Mouse (Mus musculus) right cerebral cortex, postnatal 25 days (tissue): ENCODE results near the gene Krtap6-2.

Source experiments
- DNase-seq: peaks from one replicate; pipeline ENCODE4 v3.0.0; 2022

The Krtap6-2 gene

GRCm38 (mm10) chr16:89420011-89420410, at the start of gene Krtap6-2:
TSS of gene Krtap6-2 (minus strand) at chr16:89420111.
- no peak for DNase-seq

DNA sequence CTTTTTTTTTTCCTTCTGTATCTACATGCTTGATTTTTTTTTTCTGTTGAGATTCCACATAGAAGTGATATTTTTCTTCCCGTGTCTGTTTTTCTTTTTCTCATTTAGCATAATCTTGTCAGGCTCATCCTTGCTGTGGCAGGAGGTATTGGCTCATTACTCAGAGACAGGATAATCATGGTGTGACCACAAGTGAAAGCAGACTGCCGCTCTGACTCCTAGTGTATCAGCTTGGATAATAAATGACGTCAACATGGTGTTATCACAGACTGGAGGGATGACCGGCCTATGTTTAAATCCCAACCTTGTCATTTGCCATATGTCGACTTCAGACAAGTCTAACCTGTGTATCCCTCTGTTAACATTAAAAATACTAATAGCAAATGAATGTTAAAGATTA, 41.3 kb upstream of the Krtap6-2 start:
- DNase-seq, result no peak

DNA sequence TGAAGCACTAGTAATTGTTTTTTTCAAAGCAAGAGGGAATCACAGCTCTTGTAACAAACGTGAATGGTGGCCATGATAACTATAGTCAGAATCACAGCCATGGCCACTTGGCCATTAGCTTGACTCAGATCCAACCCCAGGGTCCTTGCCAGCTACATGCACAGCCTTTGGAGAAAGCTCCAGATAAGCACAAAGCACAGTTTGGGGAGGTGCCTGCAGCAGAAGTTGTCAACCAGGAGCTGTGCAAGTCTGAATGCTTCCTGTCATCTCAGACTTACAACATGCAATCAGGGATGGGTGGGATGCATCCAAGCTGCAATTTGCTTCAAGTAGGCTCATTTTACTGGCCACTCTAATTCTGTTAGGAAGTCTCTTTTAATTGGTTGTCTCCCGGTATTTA, 9.7 kb upstream of the Krtap6-2 start:
- DNase-seq, result no peak

GRCm38 (mm10) chr16:89425310-89425709, 5.4 kb upstream of the Krtap6-2 start:
- no peak for DNase-seq

DNA sequence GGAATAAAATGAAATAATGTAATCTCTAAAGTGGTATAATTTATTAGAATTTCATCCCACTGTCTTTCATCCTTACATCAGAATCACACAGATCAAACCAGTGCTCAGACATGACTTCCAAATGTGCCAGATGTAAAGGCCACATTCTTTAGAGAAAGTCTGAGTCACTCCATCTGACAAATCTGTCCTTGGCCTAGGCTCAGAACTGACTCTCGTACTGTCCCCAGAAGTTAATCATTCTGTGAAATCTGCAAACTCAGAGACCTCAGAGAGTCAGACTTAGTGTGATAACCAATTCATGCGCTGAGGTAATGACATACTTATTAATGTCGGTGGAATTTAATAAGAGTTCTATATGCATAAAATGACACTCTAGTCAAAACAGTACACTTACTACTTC, 3.6 kb downstream of the Krtap6-2 start:
- no peak for DNase-seq

DNA sequence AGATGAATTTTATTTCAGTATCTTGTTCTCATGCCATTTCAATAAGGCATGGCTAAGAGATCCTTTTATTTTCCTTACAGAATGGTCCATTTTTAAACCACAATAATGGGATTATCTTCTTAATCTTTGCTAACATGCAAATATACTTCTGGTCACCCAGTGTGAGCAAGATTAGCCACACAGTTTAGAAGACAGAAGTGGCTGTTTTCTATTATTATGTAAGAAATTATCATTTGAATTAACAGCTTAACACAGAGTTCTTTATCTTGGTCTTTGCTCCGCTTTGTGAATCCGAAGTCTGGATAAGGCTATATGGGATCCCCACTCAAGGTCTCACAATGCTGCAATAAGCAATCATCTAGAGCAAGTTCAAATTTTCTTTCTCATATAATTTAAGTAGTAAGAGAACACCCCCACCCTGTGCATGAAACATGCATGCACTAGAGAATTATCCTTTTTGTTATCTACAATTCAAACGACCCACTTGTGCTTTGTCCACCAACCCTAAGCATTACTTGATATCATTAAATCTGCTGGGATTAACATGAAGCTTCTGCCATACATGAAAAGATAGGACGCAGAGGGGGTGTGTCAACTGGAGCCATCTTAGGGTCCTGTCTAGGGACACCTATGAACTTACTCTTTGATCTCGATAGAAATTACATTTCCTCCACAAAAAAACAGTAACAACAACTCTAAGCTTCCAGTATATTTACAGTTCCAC, 9.4 kb downstream of the Krtap6-2 start:
- DNase-seq, result no peak

DNA sequence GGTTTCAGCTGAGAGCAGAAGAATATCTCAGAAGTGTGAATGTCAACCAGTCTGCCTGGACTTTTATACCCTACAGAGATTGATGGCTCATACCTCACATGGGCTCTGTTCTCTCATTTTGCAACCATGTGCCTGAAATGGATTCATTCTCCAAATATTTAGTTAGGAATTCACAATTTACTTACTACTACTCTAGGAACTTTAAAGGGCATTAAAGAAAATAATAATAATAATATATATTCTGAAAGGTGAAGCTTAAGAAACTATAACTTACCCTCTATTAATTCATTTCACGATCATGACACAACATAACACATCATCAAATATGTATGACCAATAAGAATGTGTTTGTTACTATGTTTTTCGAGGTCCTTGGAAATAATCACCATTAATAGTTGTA, 16.1 kb downstream of the Krtap6-2 start, which contains the start of gene Krtap21-1:
TSS of gene Krtap21-1 (minus strand) at position 101 of the 400 bp plus-strand sequence.
- no peak for DNase-seq

- no peak for DNase-seq
Measured at GRCm38 (mm10) chr16:89372734-89373461, 47.0 kb downstream of the Krtap6-2 start.
